Mouse (Mus musculus) neural tube, embryonic 12.5 days (tissue): ENCODE results near the gene Gm49450. TPM values are rescaled to one million over a fixed set of nuclear protein-coding genes. Genes with fewer than 3 reads are reported as not detected.
"Not testable (repeated sequence)": the region's sequence is repeated elsewhere in the genome, so short reads cannot be mapped to it uniquely, and the experiment has no call there.

Experiments used
- ATAC-seq: fragments of 200-750 bp; cut with Nextera tagmentation; 2 replicates; pipeline ENCODE4 v1.8.0; 2017; ENCODE audit warnings: low read depth, mild to moderate bottlenecking, moderate TSS enrichment, moderate library complexity; ENCODE audit not compliant: low FRiP score
- H3K27ac ChIP-seq: fragments of 300-500 bp; sonication (generic); 2 replicates; pipeline ENCODE4 v1.5.1; 2016
- H3K27me3 ChIP-seq: fragments of 300-500 bp; sonication (generic); replicated peaks from 2 replicates; pipeline ENCODE4 v1.6.1; 2016; ENCODE audit warnings: mild to moderate bottlenecking
- H3K36me3 ChIP-seq: fragments of 300-500 bp; sonication (generic); 2 replicates; pipeline ENCODE4 v1.6.1; 2016; ENCODE audit warnings: mild to moderate bottlenecking
- H3K4me1 ChIP-seq: fragments of 300-500 bp; sonication (generic); 2 replicates; pipeline ENCODE4 v1.6.1; 2016
- H3K4me2 ChIP-seq: fragments of 300-500 bp; sonication (generic); replicated peaks from 2 replicates; pipeline ENCODE4 v1.6.1; 2016; ENCODE audit warnings: mild to moderate bottlenecking
- H3K4me3 ChIP-seq: fragments of 300-500 bp; sonication (generic); 2 replicates; pipeline ENCODE4 v1.5.1; 2016
- H3K9ac ChIP-seq: fragments of 300-500 bp; sonication (generic); 2 replicates; pipeline ENCODE4 v1.6.1; 2016; ENCODE audit warnings: mild to moderate bottlenecking
- H3K9me3 ChIP-seq: fragments of 300-500 bp; sonication (generic); 2 replicates; pipeline ENCODE4 v1.6.1; 2016; ENCODE audit warnings: mild to moderate bottlenecking
- WGBS: fragments of 180-500 bp; shearing (Covaris S2); methylation state at CpG from one replicate; pipeline ENCODE4 v1.1.7; 2016; 5-methylcytosine and 5-hydroxymethylcytosine counted together
- polyA plus RNA-seq: library from polyadenylated mRNA; unstranded; fragments of >200 nt; fragmentation: Nextera tagmentation; extraction: Ambion mirVana; gene quantifications from 2 replicates; pipeline ENCODE4 v1.2.1, GENCODE M21; 2016

Gm49450 gene
- polyA plus RNA-seq, 1 experiment from 2014 or later, result not detected

GRCm38 (mm10) chr15:98948382-98948781 is 5.0 kb downstream of the Gm49450 start:
- H3K9ac ChIP-seq, result no peak overlapping the region

GRCm38 (mm10) chr15:98947884-98948283 is 5.5 kb downstream of the Gm49450 start:
- WGBS, result 32% methylated on average over 3 of the region's 3 CpGs
- no peaks in the 10 kb centered on the region for H3K9me3 ChIP-seq
- H3K27me3 ChIP-seq, result no peaks in the 10 kb centered on the region
- peak overlapping the region; percentile 7; the same call in 1 of the 2 replicates for H3K27ac ChIP-seq
- H3K4me2 ChIP-seq, result 0 out of 2 replicates have a peak overlapping the region, but pooled peaks have one; percentile 55
- ATAC-seq, result no peak
- H3K9ac ChIP-seq, result no peak overlapping the region
- H3K36me3 ChIP-seq, result peaks cover 13% of the 10 kb centered on the region
- no peak overlapping the region for H3K4me3 ChIP-seq
- H3K4me1 ChIP-seq, result no peaks in the 10 kb centered on the region

More at GRCm38 (mm10) chr15:98948382-98948781, 5.0 kb downstream of the Gm49450 start:
- Histone ChIP-seq H3K4me3 (no peak overlapping the region), H3K27ac (no peak overlapping the region), H3K36me3 (peaks cover 13% of the 10 kb centered on the region), H3K4me1 (no peaks in the 10 kb centered on the region), H3K27me3 (no peaks in the 10 kb centered on the region), H3K4me2 (peak overlapping the region; percentile 55), H3K9me3 (no peaks in the 10 kb centered on the region)
- ATAC-seq, result no peak

GRCm38 (mm10) chr15:98943133-98943532 is 10.2 kb downstream of the Gm49450 start:
- ATAC-seq, result no peak
- no peak overlapping the region for H3K4me2 ChIP-seq
- no peaks in the 10 kb centered on the region for H3K4me1 ChIP-seq
- 67% methylated on average over 4 of the region's 4 CpGs for WGBS
- no peaks in the 10 kb centered on the region for H3K36me3 ChIP-seq
- no peak overlapping the region for H3K9ac ChIP-seq
- H3K27me3 ChIP-seq, result no peaks in the 10 kb centered on the region
- H3K4me3 ChIP-seq, result no peak overlapping the region
- H3K27ac ChIP-seq, result no peak overlapping the region
- no peaks in the 10 kb centered on the region for H3K9me3 ChIP-seq

- ATAC-seq, result no peak
- no peaks in the 10 kb centered on the region for H3K36me3 ChIP-seq
- no peak overlapping the region for H3K4me3 ChIP-seq
- no peak overlapping the region for H3K27ac ChIP-seq
- no peaks in the 10 kb centered on the region for H3K9me3 ChIP-seq
- no peaks in the 10 kb centered on the region for H3K4me1 ChIP-seq
- 91% methylated on average over 4 of the region's 4 CpGs for WGBS
- no peak overlapping the region for H3K4me2 ChIP-seq
- H3K9ac ChIP-seq, result no peak overlapping the region
- no peaks in the 10 kb centered on the region for H3K27me3 ChIP-seq
These were observed 11.3 kb downstream of the Gm49450 start for GRCm38 (mm10) chr15:98942081-98942480.

- H3K36me3 ChIP-seq, result no peaks in the 10 kb centered on the region
- H3K4me2 ChIP-seq, result no peak overlapping the region
- WGBS, result 76% methylated on average over 2 of the region's 2 CpGs
- no peak overlapping the region for H3K27ac ChIP-seq
- H3K9ac ChIP-seq, result no peak overlapping the region
- H3K4me3 ChIP-seq, result no peak overlapping the region
- no peaks in the 10 kb centered on the region for H3K4me1 ChIP-seq
- no peak for ATAC-seq
- no peaks in the 10 kb centered on the region for H3K9me3 ChIP-seq
- H3K27me3 ChIP-seq, result no peaks in the 10 kb centered on the region
These were observed 11.8 kb downstream of the Gm49450 start for GRCm38 (mm10) chr15:98941539-98941938.

- no peak for ATAC-seq
- Histone ChIP-seq H3K27ac (no peak overlapping the region), H3K9ac (no peak overlapping the region), H3K4me2 (no peak overlapping the region), H3K36me3 (no peaks in the 10 kb centered on the region), H3K27me3 (no peaks in the 10 kb centered on the region), H3K4me1 (no peaks in the 10 kb centered on the region), H3K4me3 (no peak overlapping the region), H3K9me3 (no peaks in the 10 kb centered on the region)
- 72% methylated on average over 10 of the region's 10 CpGs for WGBS
These were observed 12.5 kb downstream of the Gm49450 start for GRCm38 (mm10) chr15:98940816-98941215.

- Histone ChIP-seq H3K36me3 (peaks cover 8% of the 10 kb centered on the region; the same call in 1 of the 2 replicates), H3K9me3 (no peaks in the 10 kb centered on the region), H3K9ac (peak within 1 kb of the TSS; percentile 74), H3K27me3 (no peaks in the 10 kb centered on the region), H3K4me1 (peaks cover 17% of the 10 kb centered on the region), H3K4me3 (peak within 1 kb of the TSS; percentile 50), H3K4me2 (peak within 1 kb of the TSS; percentile 85), H3K27ac (peak within 1 kb of the TSS; percentile 72)
- WGBS, result under 1% methylated on average over 57 of the region's 58 CpGs
- ATAC-seq, result peak; percentile 93
These were observed 19.0 kb downstream of the Gm49450 start, which contains the start of gene Tuba1b for GRCm38 (mm10) chr15:98934217-98934839. Tuba1b (minus strand) TSS chr15:98934565.

- peak; percentile 82 for ATAC-seq
- peaks cover 8% of the 10 kb centered on the region; the same call in 1 of the 2 replicates for H3K36me3 ChIP-seq
- peak overlapping the region; percentile 74 for H3K9ac ChIP-seq
- H3K9me3 ChIP-seq, result no peaks in the 10 kb centered on the region
- peak overlapping the region; percentile 85 for H3K4me2 ChIP-seq
- H3K4me1 ChIP-seq, result peaks cover 17% of the 10 kb centered on the region
- peak overlapping the region; percentile 50 for H3K4me3 ChIP-seq
- under 1% methylated on average over 35 of the region's 35 CpGs for WGBS
- H3K27me3 ChIP-seq, result no peaks in the 10 kb centered on the region
- peak overlapping the region; percentile 72 for H3K27ac ChIP-seq
These were observed 19.5 kb downstream of the Gm49450 start for GRCm38 (mm10) chr15:98933833-98934216.

- not testable (repeated sequence) for H3K36me3 ChIP-seq, H3K9me3 ChIP-seq, ATAC-seq, H3K27me3 ChIP-seq, H3K27ac ChIP-seq
- Histone ChIP-seq H3K9ac (peak overlapping the region; percentile 74), H3K4me3 (peak overlapping the region; percentile 50), H3K4me2 (peak overlapping the region; percentile 85), H3K4me1 (peaks cover 17% of the 10 kb centered on the region)
- WGBS, result 20% methylated on average over 8 of the region's 9 CpGs
These were observed 20.2 kb downstream of the Gm49450 start for GRCm38 (mm10) chr15:98933004-98933671.

GRCm38 (mm10) chr15:98930998-98931397 is 22.4 kb downstream of the Gm49450 start:
- Histone ChIP-seq H3K4me2 (peak overlapping the region; percentile 24), H3K36me3 (peaks cover 8% of the 10 kb centered on the region; the same call in 1 of the 2 replicates), H3K27ac (no peak overlapping the region), H3K4me3 (no peak overlapping the region), H3K27me3 (no peaks in the 10 kb centered on the region), H3K9ac (no peak overlapping the region), H3K4me1 (peaks cover 17% of the 10 kb centered on the region), H3K9me3 (no peaks in the 10 kb centered on the region)
- WGBS, result 81% methylated on average over 3 of the region's 3 CpGs
- ATAC-seq, result no peak

- H3K9ac ChIP-seq, result no peak overlapping the region
- no peaks in the 10 kb centered on the region for H3K9me3 ChIP-seq
- no peak overlapping the region; the same call in 1 of the 2 replicates for H3K4me2 ChIP-seq
- H3K4me3 ChIP-seq, result no peak overlapping the region
- WGBS, result 57% methylated on average over 8 of the region's 8 CpGs
- no peak for ATAC-seq
- H3K27ac ChIP-seq, result no peak overlapping the region
- no peaks in the 10 kb centered on the region for H3K27me3 ChIP-seq
- H3K36me3 ChIP-seq, result peaks cover 8% of the 10 kb centered on the region; the same call in 1 of the 2 replicates
- peaks cover 12% of the 10 kb centered on the region for H3K4me1 ChIP-seq
These were observed 23.2 kb downstream of the Gm49450 start for GRCm38 (mm10) chr15:98930017-98930734.
